Mouse (Mus musculus) bone marrow macrophage, adult 2 months (primary cell): Measurements from ENCODE around the gene Gm9774. TPM values are rescaled to one million over a fixed set of nuclear protein-coding genes. Genes with fewer than 3 reads are reported as not detected.

Experiments
- H3K27ac ChIP-seq: 2 replicates; pipeline ENCODE4 v1.5.1; 2012; ENCODE audit warnings: low read depth, low read length; ENCODE audit not compliant: insufficient read depth
- H3K4me1 ChIP-seq: 2 replicates; pipeline ENCODE4 v1.6.1; 2012; ENCODE audit warnings: low read length; ENCODE audit not compliant: control insufficient read depth, insufficient read depth
- H3K4me3 ChIP-seq: 2 replicates; pipeline ENCODE4 v1.5.1; 2012; ENCODE audit warnings: mild to moderate bottlenecking, low read length, moderate library complexity; ENCODE audit not compliant: insufficient read depth
- CTCF ChIP-seq: IDR thresholded peaks from 2 replicates; pipeline ENCODE4 v1.5.1; 2012; ENCODE audit warnings: low read depth, mild to moderate bottlenecking, low read length, moderate library complexity
- POLR2A ChIP-seq: IDR thresholded peaks from 2 replicates; pipeline ENCODE4 v1.6.1; 2012; ENCODE audit warnings: mild to moderate bottlenecking, low read depth, low read length, borderline replicate concordance
- polyA plus RNA-seq: library from polyadenylated mRNA; stranded (reverse); fragments of >200 nt; gene quantifications from 2 replicates; pipeline ENCODE4 v1.2.4, GENCODE M21; 2012; ENCODE audit not compliant: missing spikeins, insufficient read depth, insufficient read length

The Gm9774 gene
- polyA plus RNA-seq = 4.2 and 17.1 TPM in 2 replicates

- no peaks in the 10 kb centered on the region for H3K4me1 ChIP-seq
Observed at GRCm38 (mm10) chr3:92429323-92429722, at the start of gene Gm9774. Gene Gm9774, minus strand, starts transcription at chr3:92429423.

DNA sequence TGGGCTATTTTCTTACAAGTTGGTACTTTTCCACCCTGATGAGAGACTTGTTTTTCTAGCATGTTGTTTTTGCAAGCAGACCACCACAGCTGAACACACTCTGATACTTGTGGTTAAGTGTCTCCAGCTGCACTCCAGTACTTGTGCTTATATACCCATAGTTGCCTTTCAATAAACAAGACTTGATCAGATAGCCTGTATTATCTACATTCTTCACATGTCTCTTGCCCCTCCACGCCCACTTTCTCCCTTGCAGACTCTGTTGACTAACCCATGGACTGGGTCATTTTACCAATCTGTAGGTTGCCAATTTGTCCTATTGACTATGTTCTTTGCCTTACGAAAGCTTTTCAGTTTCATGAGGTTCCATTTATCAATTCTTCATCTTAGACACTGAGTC, 40.9 kb upstream of the Gm9774 start:
- no peak for TF ChIP-seq POLR2A
- TF ChIP-seq CTCF = no peak
- Histone ChIP-seq H3K27ac (no peak overlapping the region), H3K4me3 (no peak overlapping the region), H3K4me1 (no peaks in the 10 kb centered on the region)

More at GRCm38 (mm10) chr3:92429323-92429722, at the start of gene Gm9774:
- Histone ChIP-seq H3K4me3 (no peak within 1 kb of the TSS), H3K27ac (no peak within 1 kb of the TSS)
- TF ChIP-seq CTCF = no peak
- no peak for TF ChIP-seq POLR2A

- TF ChIP-seq POLR2A = no peak
- Histone ChIP-seq H3K4me3 (no peak overlapping the region), H3K27ac (no peak overlapping the region), H3K4me1 (no peaks in the 10 kb centered on the region)
Observed at GRCm38 (mm10) chr3:92467424-92467823, 38.2 kb upstream of the Gm9774 start.

GRCm38 (mm10) chr3:92466576-92466975, 37.4 kb upstream of the Gm9774 start:
- TF ChIP-seq CTCF (no peak), POLR2A (no peak)
- Histone ChIP-seq H3K4me1 (no peaks in the 10 kb centered on the region), H3K27ac (no peak overlapping the region), H3K4me3 (no peak overlapping the region)

- no peak within 1 kb of the TSS for H3K27ac ChIP-seq
- H3K4me1 ChIP-seq = no peaks in the 10 kb centered on the region
- H3K4me3 ChIP-seq = no peak within 1 kb of the TSS
- TF ChIP-seq CTCF (no peak), POLR2A (no peak)
Observed at GRCm38 (mm10) chr3:92458620-92459019, 29.4 kb upstream of the Gm9774 start, which contains the start of gene Sprr3. Gene Sprr3, minus strand, starts transcription at chr3:92458720.

GRCm38 (mm10) chr3:92455151-92455550, 25.9 kb upstream of the Gm9774 start:
- H3K27ac ChIP-seq = no peak overlapping the region
- no peaks in the 10 kb centered on the region for H3K4me1 ChIP-seq
- TF ChIP-seq CTCF = no peak
- no peak overlapping the region for H3K4me3 ChIP-seq

DNA sequence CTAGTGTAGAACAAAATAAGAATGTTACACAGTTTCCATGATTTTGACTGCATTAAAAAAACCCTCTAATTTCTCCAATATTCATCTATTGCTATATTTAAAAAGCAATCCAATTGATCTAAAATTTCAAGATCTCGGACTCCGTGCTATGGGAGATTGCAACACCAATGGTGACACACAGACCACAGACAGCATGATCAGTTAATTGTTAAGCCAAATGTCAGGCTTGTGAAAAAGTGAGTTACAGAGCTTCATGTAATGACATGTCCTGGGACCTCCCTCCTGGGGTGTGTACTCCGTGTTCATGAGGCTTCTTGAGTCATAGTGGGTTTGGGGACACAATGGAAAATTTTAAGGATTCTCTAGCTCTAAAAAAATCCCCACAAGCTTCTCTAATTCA, 11.0 kb upstream of the Gm9774 start:
- Histone ChIP-seq H3K27ac (no peak overlapping the region), H3K4me1 (no peaks in the 10 kb centered on the region), H3K4me3 (no peak overlapping the region)
- TF ChIP-seq CTCF = no peak
- no peak for TF ChIP-seq POLR2A

DNA sequence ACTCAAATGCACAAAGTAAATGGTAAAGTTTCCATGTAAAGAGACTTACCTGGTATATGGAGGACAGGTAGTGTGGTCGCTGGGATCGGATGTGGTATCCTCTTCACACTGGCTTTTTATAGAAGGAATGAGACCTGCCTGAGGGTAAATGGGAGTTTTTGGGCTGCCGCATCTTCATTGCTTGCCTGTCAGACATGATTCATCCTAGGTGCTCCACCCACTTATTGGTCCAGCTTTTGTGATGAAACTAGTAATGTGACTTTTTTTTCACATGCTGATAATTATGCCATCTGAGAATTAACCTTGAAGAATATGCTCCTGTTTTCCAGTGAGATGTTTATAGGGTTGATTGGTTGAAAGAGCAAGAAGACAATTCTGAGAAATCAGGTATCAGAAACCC, 9.5 kb upstream of the Gm9774 start, which contains the start of gene Sprr1b:
TSS of gene Sprr1b (minus strand) at position 101 of the 400 bp plus-strand sequence.
- no peak for TF ChIP-seq POLR2A
- TF ChIP-seq CTCF = no peak
- H3K4me3 ChIP-seq = no peak within 1 kb of the TSS

GRCm38 (mm10) chr3:92432282-92432681, 3.1 kb upstream of the Gm9774 start, which contains the start of gene Sprr2k:
Gene Sprr2k, plus strand, starts transcription at chr3:92432582.
- Histone ChIP-seq H3K27ac (no peak within 1 kb of the TSS), H3K4me3 (no peak within 1 kb of the TSS), H3K4me1 (no peaks in the 10 kb centered on the region)
- TF ChIP-seq CTCF (no peak), POLR2A (no peak)

More for the DNA sequence above, 9.5 kb upstream of the Gm9774 start, which contains the start of gene Sprr1b:
- no peaks in the 10 kb centered on the region for H3K4me1 ChIP-seq
- no peak within 1 kb of the TSS for H3K27ac ChIP-seq

GRCm38 (mm10) chr3:92417782-92418181, 11.4 kb downstream of the Gm9774 start, which contains the start of gene Sprr2j-ps:
Gene Sprr2j-ps, plus strand, starts transcription at chr3:92418082.
- no peak for TF ChIP-seq CTCF
- TF ChIP-seq POLR2A = no peak
- H3K4me1 ChIP-seq = no peaks in the 10 kb centered on the region

GRCm38 (mm10) chr3:92407691-92408090, 21.5 kb downstream of the Gm9774 start, which contains the start of gene Sprr2i:
Gene Sprr2i, plus strand, starts transcription at chr3:92407991.
- Histone ChIP-seq H3K4me3 (no peak within 1 kb of the TSS), H3K4me1 (no peaks in the 10 kb centered on the region), H3K27ac (no peak within 1 kb of the TSS)
- TF ChIP-seq POLR2A = no peak
- TF ChIP-seq CTCF = no peak

More at GRCm38 (mm10) chr3:92417782-92418181, 11.4 kb downstream of the Gm9774 start, which contains the start of gene Sprr2j-ps:
- Histone ChIP-seq H3K27ac (no peak within 1 kb of the TSS), H3K4me3 (no peak within 1 kb of the TSS)
